Mouse (Mus musculus) forebrain, embryonic 16.5 days (tissue): ENCODE measurements at regions not wholly inside any gene's neighbourhood (a gene's known extent, or its start where the extent isn't known, plus 50 kb on each side); places are given as distances from the start of the nearest gene placed in this dataset.

Experiments used
- ATAC-seq: fragments of 200-750 bp; cut with Nextera tagmentation; 2 replicates; pipeline ENCODE4 v1.8.0; 2017; ENCODE audit warnings: mild to moderate bottlenecking, moderate library complexity
- H3K27ac ChIP-seq: fragments of 300-500 bp; sonication (generic); 2 replicates; pipeline ENCODE4 v1.5.1; 2014; ENCODE audit warnings: low read length, control low read depth
- H3K27me3 ChIP-seq: fragments of 300-500 bp; sonication (generic); replicated peaks from 2 replicates; pipeline ENCODE4 v1.6.1; 2014; ENCODE audit warnings: low read length; ENCODE audit not compliant: control insufficient read depth, insufficient read depth
- H3K36me3 ChIP-seq: fragments of 300-500 bp; sonication (generic); 2 replicates; pipeline ENCODE4 v1.6.1; 2014; ENCODE audit not compliant: control insufficient read depth, insufficient read depth
- H3K4me1 ChIP-seq: fragments of 300-500 bp; sonication (generic); replicated peaks from 2 replicates; pipeline ENCODE4 v1.6.1; 2014; ENCODE audit warnings: low read length; ENCODE audit not compliant: control insufficient read depth, insufficient read depth
- H3K4me2 ChIP-seq: fragments of 300-500 bp; sonication (generic); 2 replicates; pipeline ENCODE4 v1.6.1; 2014; ENCODE audit warnings: mild to moderate bottlenecking, low read length, control low read depth
- H3K4me3 ChIP-seq: fragments of 300-500 bp; sonication (generic); replicated peaks from 2 replicates; pipeline ENCODE4 v1.5.1; 2014; ENCODE audit warnings: mild to moderate bottlenecking, low read length, control low read depth
- H3K9ac ChIP-seq: fragments of 300-500 bp; sonication (generic); replicated peaks from 2 replicates; pipeline ENCODE4 v1.6.1; 2014; ENCODE audit warnings: low read depth, low read length, control low read depth
- H3K9me3 ChIP-seq: fragments of 300-500 bp; sonication (generic); 2 replicates; pipeline ENCODE4 v1.6.1; 2016; ENCODE audit warnings: low read length; ENCODE audit not compliant: control insufficient read depth
- WGBS: fragments of 180-500 bp; shearing (Covaris S2); extraction: QIAGEN DNeasy Blood & Tissue Kit; methylation state at CpG from one replicate; pipeline ENCODE4 v1.1.7; 2014; 5-methylcytosine and 5-hydroxymethylcytosine counted together

- peak; percentile 57 for ATAC-seq
- Histone ChIP-seq H3K36me3 (no peaks in the 10 kb centered on the region), H3K4me1 (peaks cover 8% of the 10 kb centered on the region), H3K4me3 (no peak overlapping the region), H3K27ac (no peak overlapping the region), H3K9me3 (no peaks in the 10 kb centered on the region), H3K9ac (no peak overlapping the region), H3K27me3 (no peaks in the 10 kb centered on the region; the same call in 1 of the 2 replicates), H3K4me2 (no peak overlapping the region)
- 71% methylated on average over 9 of the region's 9 CpGs for WGBS
Measured at GRCm38 (mm10) chr16:57863206-57863860, 108.8 kb upstream of the Col8a1 start.

- Histone ChIP-seq H3K9me3 (no peaks in the 10 kb centered on the region), H3K4me2 (no peak overlapping the region), H3K27me3 (no peaks in the 10 kb centered on the region), H3K27ac (no peak overlapping the region), H3K36me3 (no peaks in the 10 kb centered on the region), H3K4me3 (no peak overlapping the region), H3K9ac (no peak overlapping the region), H3K4me1 (no peaks in the 10 kb centered on the region)
- 95% methylated on average over 4 of the region's 4 CpGs for WGBS
- ATAC-seq: no peak
Measured at GRCm38 (mm10) chr16:57876857-57877256, 122.3 kb upstream of the Col8a1 start.

- no peaks in the 10 kb centered on the region; the same call in 1 of the 2 replicates for H3K4me1 ChIP-seq
- ATAC-seq: no peak
- no peaks in the 10 kb centered on the region for H3K27me3 ChIP-seq
- H3K4me3 ChIP-seq: no peak overlapping the region
- no peaks in the 10 kb centered on the region for H3K36me3 ChIP-seq
- WGBS: 79% methylated on average over 8 of the region's 8 CpGs
- H3K9me3 ChIP-seq: no peaks in the 10 kb centered on the region
- no peak overlapping the region for H3K27ac ChIP-seq
- H3K4me2 ChIP-seq: no peak overlapping the region
- H3K9ac ChIP-seq: no peak overlapping the region
Measured at GRCm38 (mm10) chr16:57881575-57882094, 127.1 kb upstream of the Col8a1 start.

- WGBS: 83% methylated on average over 2 of the region's 2 CpGs
- no peaks in the 10 kb centered on the region for H3K36me3 ChIP-seq
- H3K27ac ChIP-seq: no peak overlapping the region
- no peak for ATAC-seq
- no peaks in the 10 kb centered on the region for H3K27me3 ChIP-seq
- H3K4me1 ChIP-seq: no peaks in the 10 kb centered on the region; the same call in 1 of the 2 replicates
- H3K9me3 ChIP-seq: no peaks in the 10 kb centered on the region
- no peak overlapping the region for H3K4me2 ChIP-seq
- H3K4me3 ChIP-seq: no peak overlapping the region
- no peak overlapping the region for H3K9ac ChIP-seq
Measured at GRCm38 (mm10) chr16:57888138-57888537, 133.6 kb upstream of the Col8a1 start.

DNA sequence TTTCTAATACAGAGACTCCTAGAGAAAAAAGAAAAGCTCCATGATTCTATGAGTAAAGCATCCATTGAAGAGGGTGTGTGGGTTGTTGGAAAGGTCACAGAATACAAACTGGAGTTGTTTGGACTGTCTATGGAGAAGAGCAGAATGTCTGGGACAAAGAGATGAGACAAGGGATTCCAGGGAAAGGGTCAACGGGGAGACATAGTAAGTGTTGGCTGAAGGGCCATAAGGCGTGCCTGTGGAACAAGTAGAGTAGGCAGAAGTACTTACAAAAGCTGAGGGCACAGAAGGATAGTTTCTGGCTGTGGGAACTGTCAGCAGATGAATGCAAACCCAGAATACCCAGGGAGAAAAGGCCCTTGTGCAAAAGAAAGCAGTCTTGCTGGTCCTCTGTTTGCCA lies 134.0 kb upstream of the Col8a1 start:
- Histone ChIP-seq H3K4me1 (no peaks in the 10 kb centered on the region; the same call in 1 of the 2 replicates), H3K9me3 (no peaks in the 10 kb centered on the region), H3K27me3 (no peaks in the 10 kb centered on the region), H3K9ac (no peak overlapping the region), H3K4me2 (no peak overlapping the region), H3K27ac (no peak overlapping the region), H3K36me3 (no peaks in the 10 kb centered on the region), H3K4me3 (no peak overlapping the region)
- no peak for ATAC-seq
- WGBS: 75% methylated on average over 2 of the region's 2 CpGs

GRCm38 (mm10) chr16:57890135-57890534 lies 135.6 kb upstream of the Col8a1 start:
- 47% methylated on average over 5 of the region's 5 CpGs for WGBS
- H3K4me3 ChIP-seq: no peak overlapping the region
- H3K9me3 ChIP-seq: no peaks in the 10 kb centered on the region
- ATAC-seq: peak; percentile 53
- H3K9ac ChIP-seq: no peak overlapping the region
- H3K27me3 ChIP-seq: no peaks in the 10 kb centered on the region
- no peak overlapping the region for H3K4me2 ChIP-seq
- peaks cover 3% of the 10 kb centered on the region; the same call in 1 of the 2 replicates for H3K4me1 ChIP-seq
- no peaks in the 10 kb centered on the region for H3K36me3 ChIP-seq
- no peak overlapping the region for H3K27ac ChIP-seq

- 93% methylated on average over 2 of the region's 2 CpGs for WGBS
- Histone ChIP-seq H3K27me3 (no peaks in the 10 kb centered on the region), H3K9me3 (no peaks in the 10 kb centered on the region), H3K9ac (no peak overlapping the region), H3K4me2 (no peak overlapping the region), H3K27ac (no peak overlapping the region), H3K4me3 (no peak overlapping the region), H3K36me3 (no peaks in the 10 kb centered on the region), H3K4me1 (peaks cover 3% of the 10 kb centered on the region; the same call in 1 of the 2 replicates)
- ATAC-seq: no peak
Measured at GRCm38 (mm10) chr16:57893111-57893510, 138.6 kb upstream of the Col8a1 start.

GRCm38 (mm10) chr16:57893698-57894352 lies 139.3 kb upstream of the Col8a1 start:
- H3K4me2 ChIP-seq: no peak overlapping the region
- H3K27me3 ChIP-seq: no peaks in the 10 kb centered on the region
- H3K27ac ChIP-seq: no peak overlapping the region
- no peaks in the 10 kb centered on the region for H3K36me3 ChIP-seq
- peak; percentile 64; the same call in 1 of the 2 replicates for ATAC-seq
- peaks cover 3% of the 10 kb centered on the region; the same call in 1 of the 2 replicates for H3K4me1 ChIP-seq
- no peak overlapping the region for H3K9ac ChIP-seq
- no peak overlapping the region for H3K4me3 ChIP-seq
- H3K9me3 ChIP-seq: no peaks in the 10 kb centered on the region
- 57% methylated on average over 5 of the region's 5 CpGs for WGBS

- Histone ChIP-seq H3K4me1 (no peaks in the 10 kb centered on the region), H3K27ac (no peak overlapping the region), H3K9ac (no peak overlapping the region), H3K36me3 (no peaks in the 10 kb centered on the region), H3K4me2 (no peak overlapping the region), H3K4me3 (no peak overlapping the region), H3K9me3 (no peaks in the 10 kb centered on the region), H3K27me3 (no peaks in the 10 kb centered on the region)
- WGBS: 28% methylated on average over 4 of the region's 4 CpGs
- no peak for ATAC-seq
Measured at GRCm38 (mm10) chr16:57901006-57901405, 146.5 kb upstream of the Col8a1 start.
